ENCODE assay signal across 14 mouse cellular contexts in the genomic region with DNA sequence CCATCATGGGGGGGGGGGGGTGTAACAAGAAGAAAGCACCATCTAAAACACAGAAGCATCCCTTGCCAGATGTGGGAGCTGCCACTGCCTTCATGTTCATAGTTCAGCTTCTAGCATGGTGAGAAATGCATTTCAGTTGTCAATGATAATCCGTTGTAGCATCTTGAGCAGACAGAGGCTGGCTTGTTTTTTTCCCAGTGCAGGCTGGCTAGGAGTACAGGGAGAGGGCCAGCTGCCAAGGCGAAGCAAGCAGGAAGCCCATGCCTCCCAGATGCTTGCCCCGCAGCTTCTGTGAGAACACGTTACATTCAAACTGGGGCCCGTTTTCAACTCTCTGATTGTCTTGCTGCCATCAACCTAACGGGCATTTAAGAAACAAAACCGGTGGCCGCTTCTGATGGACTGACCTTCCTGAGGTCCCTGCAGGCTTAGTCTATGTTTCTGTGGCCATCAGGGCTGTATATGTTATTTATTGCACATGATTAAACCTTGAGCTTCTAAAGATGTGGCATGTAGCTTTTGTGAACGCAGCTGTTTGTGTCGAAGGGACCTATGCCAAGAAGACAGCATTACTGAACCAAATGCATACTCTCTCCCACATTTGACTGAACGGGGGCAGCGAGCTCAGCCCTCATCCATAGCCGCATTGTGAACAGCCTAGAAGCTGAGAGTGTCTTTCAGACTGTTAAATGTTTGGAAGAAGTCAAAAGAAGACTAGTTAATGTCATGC. TPM values are rescaled to one million over a fixed set of nuclear protein-coding genes. Genes with fewer than 3 reads are reported as not detected.
DNase-seq lines count a peak whose midpoint lies in the region; ATAC-seq lines count a peak whose summit lies in the region.
"Had no signal": no experiment of that assay in that cellular context is flagged by ENCODE, and none has a peak within 500 bp of the region (broad histone marks: within the 10 kb centered on the region; RNA-seq: fewer than 3 reads in every experiment).

No protein-coding gene starts in this region.

- H3K9ac ChIP-seq in embryonic facial prominence, embryonic 12.5 days, result no peak overlapping the region
- H3K9ac ChIP-seq in hindbrain, embryonic 13.5 days, result peak overlapping the region; percentile 2; the same call in 1 of the 2 replicates
- H3K9ac ChIP-seq in midbrain, embryonic 14.5 days (replicated peaks; ENCODE audit: low read length), result no peak overlapping the region

- peak overlapping the region; percentile 30; the same call in 1 of the 2 replicates for H3K27ac ChIP-seq in embryonic facial prominence, embryonic 12.5 days
- peak overlapping the region; percentile 74 for H3K27ac ChIP-seq in hindbrain, embryonic 13.5 days
- peak overlapping the region; percentile 49 for H3K27ac ChIP-seq in midbrain, embryonic 14.5 days (replicated peaks; ENCODE audit: low read depth, low read length)
- no peak overlapping the region for H3K27ac ChIP-seq in heart, embryonic 10.5 days

- H3K36me3 ChIP-seq in embryonic facial prominence, embryonic 12.5 days, result no peaks in the 10 kb centered on the region
- no peaks in the 10 kb centered on the region for H3K36me3 ChIP-seq in hindbrain, embryonic 13.5 days
- H3K36me3 ChIP-seq in midbrain, embryonic 14.5 days (ENCODE audit: control insufficient read depth, insufficient read depth, low read length), result no peaks in the 10 kb centered on the region
- H3K36me3 ChIP-seq in heart, embryonic 10.5 days, result 0 out of 2 replicates have a peak, but pooled peaks cover 8% of the 10 kb centered on the region

- no peaks in the 10 kb centered on the region for H3K27me3 ChIP-seq in embryonic facial prominence, embryonic 12.5 days
- peaks cover 8% of the 10 kb centered on the region; the same call in 1 of the 2 replicates for H3K27me3 ChIP-seq in hindbrain, embryonic 13.5 days
- no peaks in the 10 kb centered on the region; the same call in 1 of the 2 replicates for H3K27me3 ChIP-seq in midbrain, embryonic 14.5 days (ENCODE audit: control insufficient read depth, insufficient read depth, low read length)
- H3K27me3 ChIP-seq in heart, embryonic 10.5 days (ENCODE audit: insufficient read depth, poor library complexity, severe bottlenecking), result peaks cover 45% of the 10 kb centered on the region
- H3K27me3 ChIP-seq: CH12.LX had no signal

- 61% methylated on average over 13 of the region's 13 CpGs for WGBS in embryonic facial prominence, embryonic 12.5 days
- WGBS in hindbrain, embryonic 13.5 days, result 53% methylated on average over 13 of the region's 13 CpGs
- WGBS in midbrain, embryonic 14.5 days, result 50% methylated on average over 13 of the region's 13 CpGs
- WGBS in heart, embryonic 10.5 days, result 87% methylated on average over 13 of the region's 13 CpGs

- no peak overlapping the region for H3K4me3 ChIP-seq in embryonic facial prominence, embryonic 12.5 days
- H3K4me3 ChIP-seq in hindbrain, embryonic 13.5 days, result no peak overlapping the region
- H3K4me3 ChIP-seq in midbrain, embryonic 14.5 days (replicated peaks; ENCODE audit: low read depth, low read length), result no peak overlapping the region
- H3K4me3 ChIP-seq in heart, embryonic 10.5 days, result no peak overlapping the region

- H3K4me1 ChIP-seq in embryonic facial prominence, embryonic 12.5 days, result peaks cover 77% of the 10 kb centered on the region
- peaks cover 65% of the 10 kb centered on the region for H3K4me1 ChIP-seq in hindbrain, embryonic 13.5 days (replicated peaks)
- peaks cover 34% of the 10 kb centered on the region for H3K4me1 ChIP-seq in midbrain, embryonic 14.5 days (ENCODE audit: control insufficient read depth, insufficient read depth, low read length)
- peaks cover 55% of the 10 kb centered on the region for H3K4me1 ChIP-seq in heart, embryonic 10.5 days

- no peak for ATAC-seq in embryonic facial prominence, embryonic 12.5 days (ENCODE audit: insufficient number of reproducible peaks, insufficient read depth, low FRiP score, low TSS enrichment)
- no peak for ATAC-seq in hindbrain, embryonic 13.5 days (ENCODE audit: low FRiP score)
- 0 out of 2 replicates have a peak, but pooled peaks have one; percentile 31 for ATAC-seq in midbrain, embryonic 14.5 days (ENCODE audit: low FRiP score, low TSS enrichment)

- DNase-seq in layer of hippocampus, adult 11-12 months (ENCODE audit: low spot score), result peak; percentile 22
- no peak for DNase-seq in layer of hippocampus, adult 9-11 months
- DNase-seq in midbrain, embryonic 14.5 days, result peak; percentile 63
- DNase-seq in spleen, postnatal 4 days (ENCODE audit: low spot score in 2 of 2), result no peak
- no peak for DNase-seq in spleen, postnatal 14 days (ENCODE audit: low spot score in 2 of 2)
- DNase-seq in heart, embryonic 10.5 days (ENCODE audit: low spot score), result no peak
- DNase-seq: cerebellum, adult 2 months; heart, postnatal 36 days; kidney, postnatal 10 days; thymus, postnatal 4 days had no signal

- no peak overlapping the region for H3K4me2 ChIP-seq in embryonic facial prominence, embryonic 12.5 days (replicated peaks)
- H3K4me2 ChIP-seq in hindbrain, embryonic 13.5 days, result no peak overlapping the region
- H3K4me2 ChIP-seq in midbrain, embryonic 14.5 days (ENCODE audit: low read length), result no peak overlapping the region
- H3K4me2 ChIP-seq: liver, embryonic 11.5 days had no signal

- H3K9me3 ChIP-seq in embryonic facial prominence, embryonic 12.5 days, result no peaks in the 10 kb centered on the region
- H3K9me3 ChIP-seq in hindbrain, embryonic 13.5 days, result no peaks in the 10 kb centered on the region
- no peaks in the 10 kb centered on the region for H3K9me3 ChIP-seq in midbrain, embryonic 14.5 days (ENCODE audit: control insufficient read depth, low read length)
- no peaks in the 10 kb centered on the region for H3K9me3 ChIP-seq in heart, embryonic 10.5 days

RNA-seq across cellular contexts. Expression of gene Myo10, which starts 53.9 kb away (rescaled TPM):
- 37.7 and 39.8 TPM in 2 replicates for polyA plus RNA-seq in embryonic facial prominence, embryonic 12.5 days (2016; fragmentation: Nextera tagmentation; extraction: Ambion mirVana)
- 26.6 and 27.8 TPM in 2 replicates for polyA plus RNA-seq in hindbrain, embryonic 13.5 days (2015; fragmentation: Nextera tagmentation; extraction: Ambion mirVana)
- 24.5 and 33.6 TPM in 2 replicates for polyA plus RNA-seq in midbrain, embryonic 14.5 days (2014; fragmentation: Nextera tagmentation; extraction: Ambion mirVana)
- polyA plus RNA-seq in heart, embryonic 10.5 days (2016; fragmentation: Nextera tagmentation; extraction: Ambion mirVana), result 14.4 and 21.0 TPM in 2 replicates

Comparison
In these comparisons a context has a peak if more than half of its experiments do, and no peak if none do; other contexts are left out.
1. DNase-seq: peak in layer of hippocampus, adult 11-12 months (single experiment) and midbrain, embryonic 14.5 days (single experiment); none in layer of hippocampus, adult 9-11 months (single experiment), spleen, postnatal 4 days (0 of 2), spleen, postnatal 14 days (0 of 2) and heart, embryonic 10.5 days (single experiment).